Comparison of ENCODE assay signal across 8 mouse cellular contexts in genomic region chr8:84187065-84187755, GRCm38 (mm10). TPM values are rescaled to one million over a fixed set of nuclear protein-coding genes. Genes with fewer than 3 reads are reported as not detected.
DNase-seq lines count a peak whose midpoint lies in the region; ATAC-seq and TF ChIP-seq lines count a peak whose summit lies in the region.

No protein-coding gene starts in this region.

- peak overlapping the region; percentile 26; the same call in 1 of the 2 replicates for H3K9ac ChIP-seq in forebrain, embryonic 14.5 days (ENCODE audit: low read length)
- H3K9ac ChIP-seq in liver, embryonic 15.5 days: peak overlapping the region; percentile 53

- DNase-seq in left cerebral cortex, adult 2 months (ENCODE audit: extremely low spot score in 1 of 2, low spot score in 2 of 2): no peak
- no peak for DNase-seq in left cerebral cortex, adult 11 months (ENCODE audit: low spot score)
- peak; percentile 83 for DNase-seq in c-Kit-positive CD71-positive TER-119-negative erythroid progenitor cells, embryonic 14.5 days (ENCODE audit: low read depth)
- DNase-seq in forebrain, embryonic 14.5 days (ENCODE audit: low spot score): peak; percentile 57
- peak; percentile 86 for DNase-seq in induced T-regulatory cell, adult 2 months (ENCODE audit: low read depth)
- DNase-seq in natural killer cell, adult 2 months (ENCODE audit: low spot score in 2 of 2): peak; percentile 82 to 85
- DNase-seq in thymus, postnatal 36 days: peak; percentile 85 to 86

- intact Hi-C loops in left cerebral cortex, adult 2 months (cut with DNase I): loop anchor here (2.0 to 5.0 kb wide), 2 partner anchors 85 to 170 kb away; partner anchors contain the start of gene Ccdc130

- ATAC-seq in forebrain, embryonic 14.5 days: no peak
- ATAC-seq in liver, embryonic 15.5 days (ENCODE audit: insufficient read depth): peak; percentile 9

- no peaks in the 10 kb centered on the region for H3K9me3 ChIP-seq in forebrain, embryonic 14.5 days (replicated peaks; ENCODE audit: control insufficient read depth, low read length)
- H3K9me3 ChIP-seq in liver, embryonic 15.5 days (replicated peaks): no peaks in the 10 kb centered on the region

- peaks cover 22% of the 10 kb centered on the region for H3K4me1 ChIP-seq in forebrain, embryonic 14.5 days (ENCODE audit: control insufficient read depth, insufficient read depth, low read length)
- H3K4me1 ChIP-seq in liver, embryonic 15.5 days (replicated peaks): peaks cover 39% of the 10 kb centered on the region

- TF ChIP-seq CTCF in left cerebral cortex, adult 2 months (IDR thresholded peaks at IDR 0.05): peak; percentile 78

- H3K27ac ChIP-seq in left cerebral cortex, adult 2 months: peak overlapping the region; percentile 74
- no peak overlapping the region for H3K27ac ChIP-seq in forebrain, embryonic 14.5 days (ENCODE audit: low read depth, low read length)
- 0 out of 2 replicates have a peak overlapping the region, but pooled peaks have one; percentile 24 for H3K27ac ChIP-seq in liver, embryonic 15.5 days (replicated peaks)

- no peaks in the 10 kb centered on the region for H3K36me3 ChIP-seq in forebrain, embryonic 14.5 days (ENCODE audit: control insufficient read depth, insufficient read depth, low read length)
- no peaks in the 10 kb centered on the region for H3K36me3 ChIP-seq in liver, embryonic 15.5 days (replicated peaks)

- H3K27me3 ChIP-seq in forebrain, embryonic 14.5 days (replicated peaks; ENCODE audit: control insufficient read depth, insufficient read depth, low read length): 0 out of 2 replicates have a peak, but pooled peaks cover 3% of the 10 kb centered on the region
- H3K27me3 ChIP-seq in liver, embryonic 15.5 days: peaks cover 40% of the 10 kb centered on the region

- peak overlapping the region; percentile 57 for H3K4me2 ChIP-seq in forebrain, embryonic 14.5 days (ENCODE audit: low read length)
- peak overlapping the region; percentile 86 for H3K4me2 ChIP-seq in liver, embryonic 15.5 days

- 3% methylated on average over 21 of the region's 21 CpGs for WGBS in forebrain, embryonic 14.5 days
- whole genome bisulfite sequencing in liver, embryonic 15.5 days (ENCODE audit: insufficient replicate concordance): 3% methylated on average over 21 of the region's 21 CpGs

- H3K4me3 ChIP-seq in left cerebral cortex, adult 2 months: peak overlapping the region; percentile 31
- peak overlapping the region; percentile 21 for H3K4me3 ChIP-seq in forebrain, embryonic 14.5 days (ENCODE audit: low read depth, low read length)
- peak overlapping the region; percentile 53 for H3K4me3 ChIP-seq in liver, embryonic 15.5 days (replicated peaks)

RNA-seq across cellular contexts. Expression of gene Nanos3, which starts 2.2 kb away (rescaled TPM):
- total RNA-seq in left cerebral cortex, adult 2 months (2021): 1 to 10 TPM; 2.0 to 3.0 TPM
- polyA plus RNA-seq in forebrain, embryonic 14.5 days (2014; fragmentation: Nextera tagmentation; extraction: Ambion mirVana): 4.5 and 8.3 TPM in 2 replicates
- polyA plus RNA-seq in liver, embryonic 15.5 days (2015; fragmentation: Nextera tagmentation; extraction: Ambion mirVana): 0.31 TPM in 2 replicates

RNA-seq across cellular contexts. Expression of gene 4930432K21Rik, which starts 39.4 kb away (rescaled TPM):
- 1 to 10 TPM; 2.0 to 2.8 TPM for total RNA-seq in left cerebral cortex, adult 2 months (2021)
- 1.7 and 2.3 TPM in 2 replicates for polyA plus RNA-seq in forebrain, embryonic 14.5 days (2014; fragmentation: Nextera tagmentation; extraction: Ambion mirVana)
- polyA plus RNA-seq in liver, embryonic 15.5 days (2015; fragmentation: Nextera tagmentation; extraction: Ambion mirVana): 0.25 and 0.41 TPM in 2 replicates

RNA-seq across cellular contexts. Expression of gene Cc2d1a, which starts 39.5 kb away (rescaled TPM):
- total RNA-seq in left cerebral cortex, adult 2 months (2021): 10 to 100 TPM; 49.9 to 52.2 TPM
- 14.7 and 21.7 TPM in 2 replicates for polyA plus RNA-seq in forebrain, embryonic 14.5 days (2014; fragmentation: Nextera tagmentation; extraction: Ambion mirVana)
- polyA plus RNA-seq in liver, embryonic 15.5 days (2015; fragmentation: Nextera tagmentation; extraction: Ambion mirVana): 5.4 and 5.5 TPM in 2 replicates

RNA-seq across cellular contexts. Expression of gene Zswim4, which starts 49.6 kb away (rescaled TPM):
- total RNA-seq in left cerebral cortex, adult 2 months (2021): 10 to 100 TPM; 15.1 to 17.8 TPM
- 22.6 and 26.9 TPM in 2 replicates for polyA plus RNA-seq in forebrain, embryonic 14.5 days (2014; fragmentation: Nextera tagmentation; extraction: Ambion mirVana)
- 2.0 and 2.5 TPM in 2 replicates for polyA plus RNA-seq in liver, embryonic 15.5 days (2015; fragmentation: Nextera tagmentation; extraction: Ambion mirVana)

Comparison
In these comparisons a context has a peak if more than half of its experiments do, and no peak if none do; other contexts are left out.
1. DNase-seq: peak in c-Kit-positive CD71-positive TER-119-negative erythroid progenitor cells, embryonic 14.5 days (single experiment), forebrain, embryonic 14.5 days (single experiment), induced T-regulatory cell, adult 2 months (single experiment), natural killer cell, adult 2 months (2 of 2) and thymus, postnatal 36 days (2 of 2); none in left cerebral cortex, adult 2 months (0 of 2) and left cerebral cortex, adult 11 months (single experiment).
2. Peak in every context shown above with its lines, with median percentiles within 50 percentile points of each other: H3K4me3 ChIP-seq.